Mouse (Mus musculus) layer of hippocampus, adult 2 months (tissue): ENCODE results near the gene Kdm6b. TPM values are rescaled to one million over a fixed set of nuclear protein-coding genes. Genes with fewer than 3 reads are reported as not detected.
A peak's percentile ranks its signal among the peaks of the same experiment; 100 is the strongest.

Experiments used
- DNase-seq, 2 experiments: peaks; one replicate each; pipeline ENCODE4 v3.0.0; 2022; ENCODE audit warnings: low spot score in 2 of 2
- H3K27ac ChIP-seq: fragments of 200-600 bp; 2 replicates; pipeline ENCODE4 v1.8.1; 2022
- H3K4me3 ChIP-seq: fragments of 200-600 bp; 2 replicates; pipeline ENCODE4 v1.8.1; 2022; ENCODE audit warnings: mild to moderate bottlenecking
- CTCF ChIP-seq: fragments of 200-600 bp; conservative IDR thresholded peaks from 2 replicates; pipeline ENCODE4 v1.8.1; 2022; ENCODE audit warnings: antibody characterized with exemption, mild to moderate bottlenecking, moderate library complexity
- total RNA-seq, 2 experiments: library from RNA; stranded (reverse); gene quantifications; 2 replicates each; pipeline ENCODE4 v1.2.3; 2021

The Kdm6b gene
- total RNA-seq, 2 experiments from 2014 or later: 34.3 to 40.9 TPM

GRCm38 (mm10) chr11:69369990-69370816 lies 43.3 kb downstream of the Kdm6b start:
- Histone ChIP-seq H3K27ac (peak overlapping the region; percentile 99), H3K4me3 (peak overlapping the region; percentile 87; the same call in 1 of the 2 replicates)
- no peak for TF ChIP-seq CTCF
- DNase-seq: no peak

DNA sequence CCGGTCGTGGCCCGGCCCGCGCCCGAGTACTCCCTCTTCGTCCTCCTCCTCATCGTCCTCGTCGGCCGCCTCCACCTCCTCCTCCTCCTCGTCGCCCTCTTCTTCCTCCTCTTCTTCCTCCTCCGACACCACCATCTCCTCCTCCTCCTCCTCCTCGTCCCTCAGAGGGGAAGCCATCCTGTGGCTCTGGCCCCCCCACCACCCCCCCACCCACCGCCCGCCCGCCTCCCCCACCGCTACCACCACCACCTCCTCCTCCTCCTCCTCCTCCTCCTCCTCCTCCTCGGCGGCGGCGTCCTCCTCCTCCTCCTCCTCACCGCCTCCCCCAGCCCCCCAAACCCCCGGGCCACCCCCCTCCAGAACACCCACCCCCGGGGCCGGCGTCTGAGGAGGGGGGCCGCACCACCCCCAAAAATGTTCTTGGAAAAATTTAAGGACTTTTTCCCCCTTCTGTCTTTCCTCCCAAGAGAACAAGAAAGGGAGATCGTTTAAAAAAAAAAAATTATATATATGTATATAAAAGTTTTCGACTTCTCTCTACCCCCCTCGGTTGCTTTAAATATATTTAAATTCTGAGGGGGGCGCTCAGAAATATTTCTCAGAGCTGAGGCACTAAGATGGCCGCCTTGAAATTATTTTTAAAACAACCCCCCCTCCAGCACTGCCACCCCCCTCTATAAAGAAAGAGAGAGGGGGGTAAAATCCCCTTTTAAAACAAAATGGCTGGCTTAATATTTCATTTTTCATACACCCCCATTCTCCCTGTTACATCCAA lies 44.1 kb downstream of the Kdm6b start, which contains the start of gene Chd3:
TSS of gene Chd3 (minus strand) at position 192 of the 775 bp plus-strand sequence.
- peak within 1 kb of the TSS; percentile 99 for H3K27ac ChIP-seq
- TF ChIP-seq CTCF: no peak
- no peak for DNase-seq
- peak within 1 kb of the TSS; percentile 87 for H3K4me3 ChIP-seq

GRCm38 (mm10) chr11:69368356-69369214 lies 44.9 kb downstream of the Kdm6b start:
- 0 out of 2 replicates have a peak, but pooled peaks have one; percentile 5 for TF ChIP-seq CTCF
- no peak for DNase-seq
- Histone ChIP-seq H3K27ac (peak overlapping the region; percentile 99), H3K4me3 (peak overlapping the region; percentile 87)

DNA sequence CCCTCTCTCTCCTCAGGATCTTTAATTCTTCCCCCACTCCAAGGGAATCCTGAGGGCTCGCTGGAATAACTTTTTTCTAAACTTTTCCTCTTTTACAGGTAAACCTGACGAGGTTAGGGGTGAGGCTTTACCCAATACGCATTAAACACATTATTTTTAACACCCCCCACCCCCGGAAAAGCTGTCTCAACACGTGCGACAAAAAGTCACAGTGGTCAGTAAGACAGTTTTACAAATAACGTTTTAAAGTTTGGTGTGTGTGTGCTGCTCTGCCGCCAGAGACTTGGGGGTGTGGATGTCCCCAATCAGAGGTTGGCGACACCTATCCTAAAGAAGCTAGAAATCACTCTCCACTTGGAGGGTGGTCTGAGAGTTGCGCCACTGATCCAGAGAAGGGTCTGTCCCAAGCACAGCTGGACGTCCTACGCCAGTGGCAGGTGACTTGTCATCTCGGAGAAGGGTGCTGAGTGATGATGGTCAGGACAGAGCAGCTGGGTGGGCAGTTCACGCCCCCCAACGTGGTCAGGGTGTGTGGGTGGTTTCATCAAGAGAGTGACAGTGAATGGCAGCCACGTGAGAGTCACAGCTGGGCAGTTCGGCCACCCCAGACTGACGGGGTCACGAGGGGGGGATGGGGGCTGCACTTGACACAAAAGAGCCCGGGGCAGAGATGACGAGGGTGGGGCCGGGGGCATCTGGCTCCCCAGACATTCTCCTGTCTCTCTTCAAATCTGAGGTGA lies 45.7 kb downstream of the Kdm6b start:
- DNase-seq: no peak
- 0 out of 2 replicates have a peak, but pooled peaks have one; percentile 5 for TF ChIP-seq CTCF
- Histone ChIP-seq H3K4me3 (peak overlapping the region; percentile 87), H3K27ac (peak overlapping the region; percentile 99)

GRCm38 (mm10) chr11:69366855-69367615 lies 46.4 kb downstream of the Kdm6b start:
- TF ChIP-seq CTCF: no peak
- DNase-seq: no peak
- Histone ChIP-seq H3K27ac (peak overlapping the region; percentile 99), H3K4me3 (peak overlapping the region; percentile 87)

- H3K4me3 ChIP-seq: peak overlapping the region; percentile 87
- peak; percentile 53 for TF ChIP-seq CTCF
- DNase-seq: peak; percentile 95 to 97
- H3K27ac ChIP-seq: peak overlapping the region; percentile 99
Measured at GRCm38 (mm10) chr11:69366157-69366854, 47.2 kb downstream of the Kdm6b start.

DNA sequence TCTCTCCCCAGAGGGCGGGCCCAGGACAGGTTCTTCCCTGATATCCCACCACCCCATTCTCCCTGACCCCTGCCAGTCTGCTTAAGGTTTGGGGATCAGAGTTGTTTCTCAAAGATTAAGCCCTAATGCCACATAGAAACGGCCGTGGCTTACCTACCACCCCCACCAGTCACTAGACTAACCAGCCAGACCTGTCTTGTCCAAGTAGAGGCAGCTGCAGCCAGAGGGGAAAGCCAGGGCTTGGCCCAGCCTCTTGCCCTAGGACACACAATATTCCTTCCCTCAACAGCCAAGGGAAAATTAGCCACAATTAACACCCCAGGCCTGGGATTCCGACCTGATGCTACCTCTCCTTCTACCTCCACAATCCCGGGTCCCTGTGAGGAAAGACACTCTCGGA lies 47.8 kb downstream of the Kdm6b start:
- TF ChIP-seq CTCF: no peak
- Histone ChIP-seq H3K27ac (peak overlapping the region; percentile 99), H3K4me3 (peak overlapping the region; percentile 87)
- DNase-seq: no peak

- peak overlapping the region; percentile 25 for H3K4me3 ChIP-seq
- peak; percentile 87 to 91 for DNase-seq
- TF ChIP-seq CTCF: no peak; the same call in none of the 2 replicates
- peak overlapping the region; percentile 99 for H3K27ac ChIP-seq
Measured at GRCm38 (mm10) chr11:69364910-69365309, 48.6 kb downstream of the Kdm6b start.

DNA sequence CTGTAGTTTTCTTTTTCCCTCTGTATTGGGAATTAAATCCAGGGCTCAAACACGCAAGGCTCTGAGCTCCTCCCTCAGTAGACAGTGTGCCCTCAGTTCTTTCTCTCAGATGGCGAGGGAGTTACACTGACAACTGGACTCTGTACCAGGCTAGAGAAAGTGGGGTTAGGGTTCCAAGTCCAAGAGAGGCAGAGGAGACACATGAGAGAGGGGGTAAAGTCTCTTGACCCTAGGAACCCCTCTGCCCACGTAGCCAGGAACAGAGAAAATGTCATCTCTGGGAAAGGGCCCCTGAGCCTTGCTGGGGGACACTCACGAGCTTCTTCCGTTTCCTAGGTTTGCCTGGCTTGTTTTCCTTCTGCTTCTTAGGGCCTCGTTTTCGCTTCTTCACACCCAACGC lies 49.1 kb downstream of the Kdm6b start:
- TF ChIP-seq CTCF: no peak
- H3K27ac ChIP-seq: peak overlapping the region; percentile 99
- H3K4me3 ChIP-seq: peak overlapping the region; percentile 1; the same call in 1 of the 2 replicates
- DNase-seq: no peak

DNA sequence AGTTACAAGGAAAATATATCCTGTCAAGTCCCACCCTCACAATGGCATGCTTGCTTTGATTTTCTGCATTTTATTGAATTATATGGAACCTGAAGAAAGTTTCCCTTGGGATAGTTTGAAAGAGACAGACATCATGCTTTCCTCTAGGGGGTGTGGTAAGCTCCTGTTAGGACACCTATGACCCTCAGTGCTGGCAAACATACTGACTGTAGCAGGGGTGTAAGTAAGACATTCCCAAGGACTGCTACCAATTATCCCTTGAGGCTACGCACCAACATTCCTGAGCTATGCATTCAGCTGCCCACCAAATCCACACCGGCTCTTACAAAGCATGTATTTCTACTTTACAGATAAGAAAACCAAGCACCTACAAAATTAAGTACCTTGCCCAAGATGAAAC lies 51.0 kb downstream of the Kdm6b start:
- no peak for DNase-seq
- peak; percentile 32 for TF ChIP-seq CTCF
- no peak overlapping the region for H3K4me3 ChIP-seq
- no peak overlapping the region for H3K27ac ChIP-seq
